Mouse (Mus musculus): Measurements from ENCODE around the gene Tmem30b. TPM values are rescaled to one million over a fixed set of nuclear protein-coding genes. Genes with fewer than 3 reads are reported as not detected.
"Not testable (repeated sequence)": the region's sequence is repeated elsewhere in the genome, so short reads cannot be mapped to it uniquely, and the experiment has no call there.

Gene Tmem30b
- not detected for polyA plus RNA-seq (2017; shearing (Covaris generic))

DNA sequence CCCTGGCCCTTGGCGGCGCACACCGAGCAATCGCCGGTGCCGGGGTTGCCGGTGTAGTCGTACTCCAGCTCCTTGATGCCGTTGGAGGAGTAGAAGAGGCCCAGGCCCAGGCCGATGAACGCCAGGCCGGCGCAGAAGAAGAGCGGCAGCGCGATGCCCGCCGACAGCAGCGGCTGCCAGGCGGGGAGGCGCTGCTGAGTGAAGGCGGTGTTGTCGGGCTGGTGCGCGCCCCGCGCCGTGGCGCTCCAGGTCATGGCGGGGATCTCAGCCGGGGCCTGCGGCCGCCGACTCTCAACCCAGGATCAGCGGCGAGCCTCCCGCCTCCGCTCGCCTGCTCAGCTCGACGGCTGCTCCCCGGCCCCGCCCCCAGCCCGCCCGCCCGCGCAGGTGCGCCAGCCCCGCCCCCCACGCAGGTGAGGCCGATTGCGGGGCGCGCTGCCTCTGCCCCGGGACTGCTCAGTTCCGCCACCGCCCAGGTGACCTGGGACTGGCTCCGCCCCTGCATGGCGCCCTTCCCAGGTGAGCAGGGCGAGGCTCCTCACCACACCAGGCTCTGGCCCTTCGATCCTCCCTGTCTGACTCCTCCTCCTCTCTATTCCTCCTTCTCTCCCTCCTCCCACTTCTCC lies at the start of gene Tmem30b:
TSS of gene Tmem30b (minus strand) at position 307 of the 626 bp plus-strand sequence.
- ATAC-seq: no peak

- peak; percentile 46 for ATAC-seq
Observed at GRCm38 (mm10) chr12:73595226-73595625, 49.0 kb upstream of the Tmem30b start.

DNA sequence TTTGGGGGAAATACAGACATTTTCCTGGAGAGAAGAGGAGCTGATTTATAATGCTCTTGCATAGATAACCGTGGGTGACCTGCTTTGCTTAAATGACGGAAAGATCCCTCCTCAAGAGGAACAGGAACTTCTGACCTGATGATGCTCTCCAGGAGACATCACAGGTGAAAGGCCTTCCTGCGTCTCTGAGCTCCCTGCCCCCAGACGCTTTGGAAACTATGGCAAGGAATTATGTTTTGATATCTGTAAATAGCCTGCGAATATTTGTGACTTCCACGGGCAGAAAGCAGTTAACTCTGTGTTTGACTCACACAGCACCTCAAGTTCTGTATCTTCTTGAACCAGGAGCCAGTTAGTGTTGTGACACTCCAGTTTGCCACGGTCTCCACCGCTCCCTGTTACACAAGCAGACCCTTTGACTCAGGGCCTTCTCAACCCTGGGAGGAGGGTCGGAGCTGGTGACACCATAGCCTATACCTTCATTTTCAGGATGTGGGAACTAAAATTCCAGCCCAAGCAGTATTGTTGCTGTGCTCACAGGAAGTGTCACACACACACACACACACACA lies 48.1 kb upstream of the Tmem30b start:
- ATAC-seq: no peak

- peak; percentile 40 for ATAC-seq
Observed at GRCm38 (mm10) chr12:73593021-73593798, 47.0 kb upstream of the Tmem30b start.

- ATAC-seq: no peak
Observed at GRCm38 (mm10) chr12:73591625-73592024, 45.4 kb upstream of the Tmem30b start.

GRCm38 (mm10) chr12:73590627-73591276 lies 44.6 kb upstream of the Tmem30b start:
- ATAC-seq: no peak

DNA sequence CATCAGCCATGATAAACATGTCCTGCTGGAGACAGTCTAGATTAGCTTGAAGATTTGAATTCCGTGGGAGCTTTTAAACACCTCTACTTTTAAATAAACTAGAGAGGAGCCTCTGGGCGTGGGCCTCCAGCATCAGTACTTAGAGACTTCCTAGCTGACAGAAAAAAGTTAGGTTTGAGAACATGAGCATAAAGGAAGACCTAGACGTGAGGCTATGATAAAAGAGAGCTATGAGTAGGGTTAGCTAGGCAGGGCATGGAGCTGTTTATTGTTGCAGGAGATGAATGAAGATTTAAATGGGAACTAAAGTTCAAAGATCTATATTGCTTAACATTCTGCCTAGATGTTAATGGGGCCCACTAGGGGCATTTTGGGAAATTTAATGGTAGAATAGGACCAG lies 41.1 kb upstream of the Tmem30b start:
- ATAC-seq: no peak

DNA sequence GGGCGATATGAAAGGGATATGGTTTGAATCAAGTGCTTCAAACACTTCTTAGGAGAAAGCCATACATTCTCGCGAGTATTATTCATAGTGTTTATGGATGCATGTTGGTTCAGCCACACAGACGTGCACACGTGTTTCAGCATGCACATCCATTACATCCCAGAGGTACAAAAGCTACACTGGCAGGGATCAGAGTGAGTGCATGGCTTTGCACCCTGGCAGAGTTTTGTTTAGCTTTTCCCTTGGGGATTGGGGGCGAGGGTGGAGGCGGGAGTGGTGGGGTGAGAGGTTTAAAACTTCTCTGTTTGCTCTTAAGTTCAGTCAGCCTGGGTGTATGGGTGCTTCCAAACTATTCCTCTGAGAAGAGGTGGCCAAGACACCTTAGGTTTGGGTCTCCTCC lies 39.7 kb upstream of the Tmem30b start:
- no peak for ATAC-seq

- ATAC-seq: no peak
Observed at GRCm38 (mm10) chr12:73585241-73585801, 39.1 kb upstream of the Tmem30b start.

DNA sequence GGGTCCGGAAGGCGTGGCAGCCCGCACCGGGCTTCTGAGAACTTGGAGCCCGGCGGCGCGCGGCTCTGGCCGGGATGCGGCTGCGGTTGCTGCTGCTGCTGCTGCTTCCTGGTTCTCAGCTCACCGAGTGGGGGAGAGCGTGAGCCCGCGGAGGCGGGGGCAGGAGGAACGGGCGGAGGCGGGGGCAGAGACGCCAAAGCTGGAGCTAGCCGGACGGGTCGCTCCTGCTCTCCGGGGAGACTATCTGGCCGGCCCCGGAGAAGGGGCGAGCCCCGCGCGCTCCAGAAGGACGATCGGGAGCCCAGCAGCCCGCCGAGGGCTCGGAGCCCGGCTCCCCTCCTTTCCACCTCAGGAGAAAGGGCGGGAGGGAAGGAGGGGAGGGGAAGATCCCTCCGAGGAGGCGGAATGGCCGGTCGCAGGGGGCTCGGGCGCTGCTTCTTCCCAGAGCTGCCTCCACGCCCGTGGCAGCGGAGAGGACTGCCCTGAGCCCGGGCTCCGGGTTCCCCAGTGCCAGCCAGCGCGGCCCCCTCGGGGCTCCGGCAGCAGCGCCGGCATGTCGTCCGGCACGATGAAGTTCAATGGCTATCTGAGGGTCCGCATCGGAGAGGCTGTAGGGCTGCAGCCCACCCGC lies 38.5 kb upstream of the Tmem30b start, which contains the start of gene Prkch:
TSS of gene Prkch (plus strand) at position 187 of the 631 bp plus-strand sequence.
- peak; percentile 84 for ATAC-seq

DNA sequence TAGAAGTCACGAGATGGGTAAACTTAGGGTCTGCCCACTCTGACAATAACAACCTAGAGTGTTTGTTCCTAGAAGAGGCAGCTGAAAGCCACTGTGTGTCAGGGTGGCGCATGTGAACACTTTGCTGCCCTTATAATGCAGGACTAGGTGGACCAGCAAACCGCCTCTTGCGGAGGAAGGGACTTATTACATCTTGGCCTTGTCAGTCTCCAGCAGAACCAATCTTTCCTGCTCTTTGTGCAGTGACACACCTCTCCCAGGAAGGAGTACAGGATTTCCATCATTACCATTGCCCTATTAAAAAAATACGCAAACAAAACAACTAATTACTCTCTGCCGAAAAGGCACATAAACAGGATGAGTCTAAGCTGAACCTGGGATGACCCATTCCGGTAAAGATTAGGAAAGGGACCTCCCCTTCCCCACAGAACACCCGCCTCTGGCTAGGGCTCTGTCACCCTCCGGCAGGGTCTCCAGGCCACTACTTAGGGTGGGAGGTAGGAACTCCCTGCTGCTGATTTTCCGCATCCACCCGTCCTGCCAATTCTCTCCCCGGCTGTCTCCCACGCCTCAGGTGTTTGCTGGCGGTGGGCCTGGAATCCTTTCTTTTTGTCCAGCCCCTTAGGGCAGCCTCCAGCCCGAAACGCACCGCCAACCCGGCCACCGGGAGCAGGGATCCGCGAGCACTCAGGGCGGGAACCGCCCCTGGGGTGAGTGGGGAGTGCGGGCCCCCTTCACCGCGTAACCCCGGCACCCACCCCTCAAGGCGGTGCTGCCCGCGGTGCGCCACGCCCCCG lies 37.8 kb upstream of the Tmem30b start:
- no peak for ATAC-seq

DNA sequence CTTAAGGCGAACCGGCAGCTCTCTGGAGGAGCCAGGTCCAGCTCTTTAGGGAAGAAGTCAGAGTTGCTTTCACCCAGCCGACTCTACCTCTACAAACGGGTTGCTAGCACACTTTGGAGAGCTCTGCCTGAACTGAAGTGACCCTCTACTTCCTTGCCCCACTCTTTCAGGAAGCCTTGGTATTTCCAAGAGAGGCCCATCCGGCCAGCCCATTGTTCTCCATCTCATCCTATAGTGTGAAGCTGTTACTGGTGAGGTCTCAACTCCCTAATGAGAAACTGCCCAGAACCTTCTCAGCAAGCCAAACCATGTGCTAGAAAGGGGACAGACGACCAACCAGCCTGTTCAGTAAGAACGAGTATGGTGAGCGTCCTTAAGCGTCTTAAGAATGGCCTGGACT lies 37.1 kb upstream of the Tmem30b start:
- no peak for ATAC-seq

DNA sequence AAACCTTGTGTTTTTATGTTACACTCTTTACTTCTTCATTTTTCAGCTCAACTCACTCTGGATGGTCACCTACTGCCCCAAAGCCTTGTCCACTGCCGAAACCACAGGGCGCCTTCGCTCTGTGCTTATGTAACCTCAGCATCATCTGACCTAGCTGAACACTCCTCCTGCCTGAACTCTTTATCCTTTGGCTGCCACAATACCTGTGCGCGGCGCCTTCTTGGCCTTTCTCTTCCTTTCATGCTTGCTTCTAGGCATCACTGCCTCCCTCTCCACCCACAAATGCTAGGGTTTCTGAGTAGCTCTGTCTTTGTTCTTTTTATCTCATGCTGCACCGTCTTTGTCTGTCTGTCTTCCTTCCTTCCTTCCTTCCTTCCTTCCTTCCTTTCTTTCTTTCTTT lies 34.6 kb upstream of the Tmem30b start:
- peak; percentile 13 for ATAC-seq

GRCm38 (mm10) chr12:73578141-73578540 lies 31.9 kb upstream of the Tmem30b start:
- peak; percentile 61 for ATAC-seq

DNA sequence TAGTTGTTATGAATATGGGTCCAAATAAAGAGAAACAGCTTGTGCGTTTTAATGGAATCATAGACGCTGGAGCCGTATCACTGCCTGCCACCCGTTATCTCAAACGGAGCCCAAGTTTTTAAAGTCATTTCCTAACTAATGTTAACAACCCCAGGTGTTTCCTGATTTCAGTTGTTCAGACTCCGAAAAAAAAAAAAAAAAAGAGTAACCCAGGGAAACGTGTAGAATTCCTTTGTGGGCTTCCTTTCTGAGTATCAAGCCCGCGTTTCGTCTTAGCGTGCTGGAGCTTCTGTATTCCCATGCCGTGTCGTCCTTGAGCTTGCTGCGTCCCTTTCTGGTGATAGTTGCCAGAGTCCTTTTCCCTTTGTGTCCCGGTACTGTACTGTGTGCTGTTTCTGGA lies 28.4 kb upstream of the Tmem30b start:
- ATAC-seq: no peak

- no peak for ATAC-seq
Observed at GRCm38 (mm10) chr12:73565620-73565969, 19.4 kb upstream of the Tmem30b start.

GRCm38 (mm10) chr12:73564795-73565619 lies 18.8 kb upstream of the Tmem30b start:
- peak; percentile 56 for ATAC-seq

DNA sequence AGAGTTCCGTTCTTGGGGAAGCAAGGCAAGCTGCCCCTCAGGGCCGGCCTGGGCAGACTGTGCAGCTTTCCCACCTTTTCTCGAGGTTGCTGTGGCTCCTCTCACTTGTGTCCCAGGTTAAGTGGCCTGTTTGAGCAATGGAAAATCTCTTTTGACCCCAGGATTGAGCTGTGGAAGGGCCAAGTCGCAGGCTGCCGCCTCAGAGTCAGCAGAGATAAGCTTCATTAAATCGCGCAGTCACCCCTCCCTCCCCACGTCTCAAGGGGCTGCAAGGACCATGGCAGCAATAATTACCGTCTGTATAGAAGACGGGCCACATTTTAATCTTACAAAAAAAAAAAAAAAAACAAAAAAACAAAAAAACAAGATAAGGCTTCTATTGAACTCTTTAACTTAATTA lies 18.0 kb upstream of the Tmem30b start:
- no peak for ATAC-seq

GRCm38 (mm10) chr12:73563122-73563521 lies 16.9 kb upstream of the Tmem30b start:
- ATAC-seq: not testable (repeated sequence)

DNA sequence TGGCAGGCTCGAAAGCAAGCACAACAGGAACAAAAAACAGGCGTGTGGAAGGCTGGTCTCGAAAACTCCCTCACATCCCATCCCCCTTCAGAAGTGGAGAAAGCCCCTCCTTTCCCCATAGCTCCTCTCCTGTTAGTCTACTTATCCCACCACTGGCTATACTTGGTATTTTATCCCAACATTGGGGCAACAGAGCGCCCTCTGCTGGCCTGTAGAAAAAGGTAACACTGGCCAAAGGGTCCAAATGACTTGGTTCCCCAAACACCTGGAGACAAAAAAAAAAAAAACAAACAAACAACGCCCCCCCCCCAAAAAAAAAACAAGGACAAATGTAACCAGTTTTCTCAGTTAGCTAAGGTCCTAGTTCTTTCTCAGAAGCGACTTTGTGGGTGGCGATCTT lies 13.9 kb upstream of the Tmem30b start:
- ATAC-seq: no peak
